Mouse (Mus musculus) midbrain, embryonic 14.5 days (tissue): ENCODE measurements around the gene Sumo2. TPM values are rescaled to one million over a fixed set of nuclear protein-coding genes. Genes with fewer than 3 reads are reported as not detected.

Source experiments
- polyA plus RNA-seq: library from polyadenylated mRNA; unstranded; fragments of >200 nt; fragmentation: Nextera tagmentation; extraction: Ambion mirVana; gene quantifications from 2 replicates; pipeline ENCODE4 v1.2.1, GENCODE M21; 2014

Gene Sumo2
- polyA plus RNA-seq, 1 experiment from 2014 or later: 1,259 TPM

Other genes with a start within 250 kb of the Sumo2 start
- 0.72 and 1.4 TPM in 2 replicates for gene Fads6, start 238.6 kb downstream of the Sumo2 start, polyA plus RNA-seq
- gene Otop2, start 229.1 kb downstream of the Sumo2 start, polyA plus RNA-seq: not detected in 2 replicates
- 0.08 and 0.16 TPM in 2 replicates for gene Ush1g, start 214.2 kb downstream of the Sumo2 start, polyA plus RNA-seq
- gene Otop3, start 201.5 kb downstream of the Sumo2 start, polyA plus RNA-seq: 0.54 and 1.4 TPM in 2 replicates
- 43.3 and 52.6 TPM in 2 replicates for gene Hid1, start 168.5 kb downstream of the Sumo2 start, polyA plus RNA-seq
- gene Cdr2l, start 154.4 kb downstream of the Sumo2 start, polyA plus RNA-seq: 27.1 and 29.5 TPM in 2 replicates
- gene Mrpl58, start 132.5 kb downstream of the Sumo2 start, polyA plus RNA-seq: 222 and 223 TPM in 2 replicates
- 838 and 924 TPM in 2 replicates for gene Atp5h, start 116.3 kb downstream of the Sumo2 start, polyA plus RNA-seq
- 37.3 and 41.6 TPM in 2 replicates for gene Kctd2, start 116.1 kb downstream of the Sumo2 start, polyA plus RNA-seq
- gene Trim80, start 95.7 kb downstream of the Sumo2 start, polyA plus RNA-seq: not detected in 2 replicates
- gene Slc16a5, start 73.8 kb downstream of the Sumo2 start, polyA plus RNA-seq: not detected in 2 replicates
- gene Armc7, start 60.6 kb downstream of the Sumo2 start, polyA plus RNA-seq: 16.3 and 16.7 TPM in 2 replicates
- gene Nt5c, start 44.4 kb downstream of the Sumo2 start, polyA plus RNA-seq: 93.9 and 110 TPM in 2 replicates
- 1,631 and 1,863 TPM in 2 replicates for gene Jpt1, start 21.9 kb downstream of the Sumo2 start, polyA plus RNA-seq
- gene Nup85, start 28.2 kb upstream of the Sumo2 start, polyA plus RNA-seq: 83.7 and 107 TPM in 2 replicates
- gene Mrps7, start 67.6 kb upstream of the Sumo2 start, polyA plus RNA-seq: 75.7 and 83.4 TPM in 2 replicates
- gene Gga3, start 67.8 kb upstream of the Sumo2 start, polyA plus RNA-seq: 29.3 and 34.3 TPM in 2 replicates
- gene Mif4gd, start 76.7 kb upstream of the Sumo2 start, polyA plus RNA-seq: 9.7 and 11.4 TPM in 2 replicates
- 35.8 and 39.8 TPM in 2 replicates for gene Slc25a19, start 92.0 kb upstream of the Sumo2 start, polyA plus RNA-seq
- 113 and 135 TPM in 2 replicates for gene Grb2, start 172.3 kb upstream of the Sumo2 start, polyA plus RNA-seq
- gene Tmem94, start 229.2 kb upstream of the Sumo2 start, polyA plus RNA-seq: 15.2 and 20.9 TPM in 2 replicates